Mouse (Mus musculus) ES-E14 (cell line): ENCODE measurements around the gene Sdc3.

Source experiments
- HCFC1 ChIP-seq: IDR thresholded peaks from 2 replicates; pipeline ENCODE4 v1.6.1; 2012; ENCODE audit warnings: low read length, inconsistent platforms, borderline replicate concordance; ENCODE audit not compliant: insufficient read depth
- ZNF384 ChIP-seq: IDR thresholded peaks from 2 replicates; pipeline ENCODE4 v1.6.1; 2012; ENCODE audit warnings: low read depth, low read length, inconsistent platforms

- TF ChIP-seq HCFC1 (no peak), ZNF384 (no peak)
Observed at GRCm38 (mm10) chr4:130815860-130816259, 23.5 kb downstream of the Sdc3 start.
